Mouse (Mus musculus): ENCODE results near the gene Timd2. TPM values are rescaled to one million over a fixed set of nuclear protein-coding genes. Genes with fewer than 3 reads are reported as not detected.

The Timd2 gene
- not detected for polyA plus RNA-seq (2017; shearing (Covaris generic))

DNA sequence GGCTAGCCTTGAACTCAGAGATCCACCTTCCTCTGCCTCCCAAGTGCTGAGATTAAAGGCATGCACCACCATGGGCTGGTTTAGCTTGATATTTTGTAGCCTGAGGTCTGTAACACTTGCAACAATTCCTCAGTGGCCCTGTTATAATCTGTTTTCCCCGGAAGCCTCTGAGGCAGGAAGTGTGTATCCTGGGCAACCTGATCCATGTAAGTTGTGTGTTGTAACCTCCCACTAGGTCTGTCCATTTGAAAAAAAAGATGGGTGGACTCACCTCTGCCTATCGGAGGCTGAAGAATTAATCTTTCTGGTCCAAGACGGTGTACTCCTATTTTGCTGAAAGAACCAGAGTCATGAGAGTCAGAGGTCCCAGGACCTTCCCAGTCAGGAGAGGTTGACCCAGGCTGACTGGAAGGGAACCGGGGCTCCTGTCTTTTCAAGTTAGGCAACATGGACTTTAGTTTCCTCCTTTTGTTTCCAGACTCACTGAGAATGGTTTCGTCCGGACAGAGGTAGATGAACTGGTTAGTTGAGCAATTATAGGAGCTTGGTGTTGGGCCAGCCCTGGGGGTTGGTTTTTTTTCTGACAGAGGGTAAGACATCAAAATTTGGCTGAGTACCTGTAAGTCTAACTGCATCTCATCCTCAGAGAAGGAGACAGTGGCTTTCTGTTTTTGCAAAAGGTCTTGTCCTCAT, at the start of gene Timd2:
Gene Timd2 (minus strand): TSS at position 398 of the 693 bp plus-strand sequence.

GRCm38 (mm10) chr11:46735076-46735475, 28.2 kb upstream of the Timd2 start, which contains the start of gene Havcr1:
Havcr1 (plus strand) TSS chr11:46735080.

DNA sequence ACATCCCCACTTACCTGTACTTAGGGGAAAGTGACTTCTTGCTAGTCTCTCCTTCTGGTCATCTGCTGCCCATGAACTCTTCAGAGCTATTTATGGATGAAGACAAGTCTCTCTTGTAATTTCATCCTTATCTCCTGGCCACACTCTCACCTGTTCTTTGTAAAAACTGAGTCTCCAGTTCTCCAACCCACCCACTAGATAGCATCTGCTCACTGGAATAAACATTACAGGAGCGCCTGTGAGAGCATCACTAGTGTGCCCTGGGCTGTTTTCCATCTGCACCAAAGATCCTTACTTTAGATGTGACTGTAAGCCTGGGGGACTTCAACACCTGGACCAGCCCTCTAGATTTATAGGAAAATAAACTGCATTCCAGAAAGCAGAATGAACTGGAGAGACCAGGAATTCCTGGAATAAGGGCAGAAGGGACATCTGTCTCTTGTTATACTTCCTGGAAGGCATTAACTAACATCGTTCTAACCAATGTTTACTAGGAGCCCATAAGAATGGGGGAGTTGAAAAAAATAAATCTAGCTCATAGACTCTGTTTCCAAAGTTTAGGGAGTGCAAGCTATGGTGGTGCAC, 77.6 kb downstream of the Timd2 start, which contains the start of gene Dppa1:
Gene Dppa1 (minus strand): TSS at position 51 of the 585 bp plus-strand sequence.

Other genes starting within 250 kb of the Timd2 start
- gene Gm12169, start 182.8 kb downstream of the Timd2 start, polyA plus RNA-seq (2017; shearing (Covaris generic)) = not detected
- not detected for gene BC053393, start 135.5 kb downstream of the Timd2 start, polyA plus RNA-seq (2017; shearing (Covaris generic))
- gene Dppa1, start 77.8 kb downstream of the Timd2 start, polyA plus RNA-seq (2017; shearing (Covaris generic)) = not detected
- gene Havcr1, start 28.0 kb upstream of the Timd2 start, polyA plus RNA-seq (2017; shearing (Covaris generic)) = not detected
- not detected for gene Timd4, start 103.7 kb upstream of the Timd2 start, polyA plus RNA-seq (2017; shearing (Covaris generic))

Data from naive thymus-derived CD4-positive, alpha-beta T cell, adult 5 months (primary cell).